Mouse (Mus musculus) brain, embryonic 14.5 days (tissue): ENCODE measurements around the gene Dync1li1.

Source experiments
- CTCF ChIP-seq: fragments of 200-500 bp; IDR thresholded peaks from 2 replicates; pipeline ENCODE4 v1.5.1; 2012; ENCODE audit warnings: inconsistent platforms, mild to moderate bottlenecking, moderate library complexity, borderline replicate concordance; ENCODE audit not compliant: insufficient read depth, insufficient read length; ENCODE audit errors: extremely low read depth
- POLR2A ChIP-seq: fragments of 200-500 bp; IDR thresholded peaks from 2 replicates; pipeline ENCODE4 v1.6.1; 2012; ENCODE audit warnings: mild to moderate bottlenecking, inconsistent platforms, borderline replicate concordance; ENCODE audit not compliant: poor library complexity, insufficient read depth, insufficient read length, severe bottlenecking; ENCODE audit errors: extremely low read depth

DNA sequence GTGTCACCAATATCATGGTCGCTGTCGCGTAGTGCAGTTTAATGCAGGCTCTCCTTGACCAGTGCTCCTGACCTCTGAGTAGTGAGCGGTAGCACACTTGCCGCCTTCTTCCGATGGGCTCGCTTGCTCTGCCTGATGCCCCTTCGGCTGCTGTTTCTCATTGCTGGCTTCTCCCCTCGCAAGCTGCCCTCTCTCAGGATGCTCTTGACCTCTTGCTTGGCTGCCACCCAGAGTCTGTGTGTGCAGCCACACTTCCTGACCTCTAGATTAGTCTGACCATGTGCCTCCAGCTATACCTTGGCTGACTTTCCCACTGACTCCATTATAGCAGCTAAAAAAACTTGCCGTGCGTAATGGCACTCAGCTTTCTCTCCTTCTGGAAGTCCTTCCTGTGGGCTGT lies 47.9 kb downstream of the Dync1li1 start:
- TF ChIP-seq CTCF (no peak), POLR2A (no peak)
